Mouse (Mus musculus) intestine, embryonic 14.5 days (tissue): ENCODE results near the gene Rgs3. TPM values are rescaled to one million over a fixed set of nuclear protein-coding genes. Genes with fewer than 3 reads are reported as not detected.

Experiments used
- ATAC-seq: fragments of 200-750 bp; cut with Nextera tagmentation; replicated peaks from 2 replicates; pipeline ENCODE4 v1.8.0; 2017; ENCODE audit warnings: low read depth, moderate number of reproducible peaks, moderate TSS enrichment, moderate library complexity; ENCODE audit not compliant: low FRiP score, low TSS enrichment
- DNase-seq: peaks from one replicate; pipeline ENCODE4 v3.0.0-alpha.2; 2018; ENCODE audit warnings: low spot score
- H3K27ac ChIP-seq: fragments of 300-500 bp; sonication (generic); 2 replicates; pipeline ENCODE4 v1.5.1; 2014; ENCODE audit warnings: low read depth, mild to moderate bottlenecking, control low read depth
- H3K27me3 ChIP-seq: fragments of 300-500 bp; sonication (generic); replicated peaks from 2 replicates; pipeline ENCODE4 v1.6.1; 2014; ENCODE audit warnings: low read length, control low read depth; ENCODE audit not compliant: control insufficient read depth, insufficient read depth
- H3K36me3 ChIP-seq: fragments of 300-500 bp; sonication (generic); 2 replicates; pipeline ENCODE4 v1.6.1; 2014; ENCODE audit warnings: low read length, control low read depth; ENCODE audit not compliant: control insufficient read depth, insufficient read depth
- H3K4me1 ChIP-seq: fragments of 300-500 bp; sonication (generic); replicated peaks from 2 replicates; pipeline ENCODE4 v1.6.1; 2014; ENCODE audit warnings: low read length, control low read depth, mixed read lengths; ENCODE audit not compliant: control insufficient read depth, insufficient read depth
- H3K4me2 ChIP-seq: fragments of 300-500 bp; sonication (generic); 2 replicates; pipeline ENCODE4 v1.6.1; 2014; ENCODE audit warnings: low read length
- H3K4me3 ChIP-seq: fragments of 300-500 bp; sonication (generic); 2 replicates; pipeline ENCODE4 v1.5.1; 2014; ENCODE audit warnings: low read depth, low read length, control low read depth, mixed read lengths
- H3K9ac ChIP-seq: fragments of 300-500 bp; sonication (generic); 2 replicates; pipeline ENCODE4 v1.6.1; 2014; ENCODE audit warnings: mild to moderate bottlenecking, low read length
- H3K9me3 ChIP-seq: fragments of 300-500 bp; sonication (generic); 2 replicates; pipeline ENCODE4 v1.6.1; 2016; ENCODE audit warnings: low read length, control low read depth; ENCODE audit not compliant: control insufficient read depth
- WGBS: fragments of 180-500 bp; shearing (Covaris S2); extraction: QIAGEN DNeasy Blood & Tissue Kit; methylation state at CpG from one replicate; pipeline ENCODE4 v1.1.7; 2014; 5-methylcytosine and 5-hydroxymethylcytosine counted together
- polyA plus RNA-seq: library from polyadenylated mRNA; unstranded; fragments of >200 nt; fragmentation: Nextera tagmentation; extraction: Ambion mirVana; gene quantifications from 2 replicates; pipeline ENCODE4 v1.2.1, GENCODE M21; 2014

Gene Rgs3
- polyA plus RNA-seq, 1 experiment from 2014 or later, result 35.0 TPM

DNA sequence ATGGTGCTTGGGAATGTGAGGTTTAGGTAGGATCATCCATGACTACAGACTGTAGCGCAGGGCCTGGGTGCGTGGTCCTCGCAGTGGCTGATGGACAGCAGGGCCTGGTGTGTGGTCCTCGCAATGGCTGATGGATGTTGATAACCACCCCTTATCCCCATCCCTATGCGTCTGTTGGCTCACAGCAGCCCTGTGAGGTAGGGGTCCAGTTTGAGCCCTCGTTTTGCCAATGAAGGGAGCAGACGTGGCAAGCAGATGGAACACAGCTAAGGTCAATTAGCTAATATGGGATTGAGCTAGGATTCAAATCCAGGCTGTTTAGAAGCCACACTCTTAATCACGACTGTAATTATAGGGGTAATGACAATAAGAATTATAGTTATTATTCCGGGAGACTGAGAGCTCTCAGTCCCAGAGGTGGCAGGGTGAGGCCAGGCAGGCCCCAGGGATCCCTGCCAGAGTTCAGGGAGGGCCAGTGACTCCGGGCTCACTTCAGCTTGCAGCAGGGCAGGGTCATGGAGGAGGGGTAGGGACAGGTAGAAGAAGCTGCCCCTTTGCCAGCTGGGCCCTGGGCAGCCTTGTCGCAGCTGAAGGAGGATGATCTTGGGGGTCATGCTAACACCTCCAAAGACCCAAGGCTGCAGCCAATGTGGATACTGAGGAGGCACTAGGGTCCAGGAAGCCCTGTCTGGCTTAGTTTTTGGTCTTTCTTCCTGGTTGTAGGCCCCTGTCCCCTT is 135.2 kb downstream of the Rgs3 start:
- WGBS, result 84% methylated on average over 11 of the region's 11 CpGs
- peaks cover 23% of the 10 kb centered on the region for H3K4me1 ChIP-seq
- no peak overlapping the region for H3K4me2 ChIP-seq
- peaks cover 33% of the 10 kb centered on the region for H3K36me3 ChIP-seq
- H3K27ac ChIP-seq, result no peak overlapping the region
- H3K27me3 ChIP-seq, result no peaks in the 10 kb centered on the region
- H3K9ac ChIP-seq, result no peak overlapping the region
- no peaks in the 10 kb centered on the region for H3K9me3 ChIP-seq
- ATAC-seq, result no peak
- H3K4me3 ChIP-seq, result no peak overlapping the region
- DNase-seq, result no peak

DNA sequence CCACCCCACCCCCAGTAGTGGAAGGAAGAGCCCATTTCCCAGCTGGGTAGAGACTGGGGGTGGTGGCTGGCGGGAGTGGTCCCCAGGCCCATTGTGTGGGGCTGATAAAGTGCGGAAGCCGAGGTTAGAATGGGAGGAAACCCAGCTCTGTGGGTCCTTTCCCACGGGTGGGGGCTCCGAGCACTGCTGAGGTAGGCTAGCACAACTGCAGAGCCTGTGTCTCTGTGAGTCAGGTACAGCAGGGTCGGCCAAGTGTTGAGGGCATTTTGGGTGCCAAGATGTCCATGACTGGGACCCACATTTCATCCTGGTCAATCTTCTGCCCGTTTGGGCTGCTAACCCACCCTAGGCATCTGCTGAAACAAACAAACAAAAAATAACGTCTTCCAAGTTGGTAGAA is 135.9 kb downstream of the Rgs3 start:
- WGBS, result 70% methylated on average over 8 of the region's 8 CpGs
- DNase-seq, result no peak
- no peak overlapping the region for H3K27ac ChIP-seq
- H3K4me1 ChIP-seq, result peaks cover 29% of the 10 kb centered on the region
- no peaks in the 10 kb centered on the region for H3K9me3 ChIP-seq
- H3K4me2 ChIP-seq, result no peak overlapping the region
- ATAC-seq, result no peak
- H3K4me3 ChIP-seq, result no peak overlapping the region
- peaks cover 32% of the 10 kb centered on the region for H3K36me3 ChIP-seq
- H3K9ac ChIP-seq, result no peak overlapping the region
- no peaks in the 10 kb centered on the region for H3K27me3 ChIP-seq

DNA sequence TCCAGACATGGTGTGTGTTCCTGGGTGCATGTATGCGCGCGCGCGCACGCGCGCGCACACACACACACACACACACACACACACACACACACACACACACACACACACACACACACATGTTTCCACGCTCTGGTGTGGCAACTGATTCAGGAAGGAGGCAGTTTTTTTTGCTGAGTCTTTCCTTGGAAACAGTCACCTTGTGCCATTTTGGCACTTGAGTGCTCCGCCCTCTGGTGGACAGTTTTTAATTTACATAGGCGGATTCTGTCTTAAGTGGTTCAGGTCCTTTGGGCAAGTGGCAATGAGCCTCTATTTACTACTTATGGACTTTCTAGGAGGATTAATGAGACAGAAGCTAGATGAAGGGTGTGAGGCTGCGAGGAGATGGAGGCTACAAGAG is 136.3 kb downstream of the Rgs3 start:
- 75% methylated on average over 13 of the region's 13 CpGs for WGBS
- peaks cover 30% of the 10 kb centered on the region for H3K4me1 ChIP-seq
- DNase-seq (peak; percentile 75), ATAC-seq (no peak)
- H3K4me2 ChIP-seq, result no peak overlapping the region
- peaks cover 32% of the 10 kb centered on the region for H3K36me3 ChIP-seq
- H3K4me3 ChIP-seq, result no peak overlapping the region
- no peaks in the 10 kb centered on the region for H3K9me3 ChIP-seq
- H3K27ac ChIP-seq, result no peak overlapping the region
- no peaks in the 10 kb centered on the region for H3K27me3 ChIP-seq
- no peak overlapping the region for H3K9ac ChIP-seq

DNA sequence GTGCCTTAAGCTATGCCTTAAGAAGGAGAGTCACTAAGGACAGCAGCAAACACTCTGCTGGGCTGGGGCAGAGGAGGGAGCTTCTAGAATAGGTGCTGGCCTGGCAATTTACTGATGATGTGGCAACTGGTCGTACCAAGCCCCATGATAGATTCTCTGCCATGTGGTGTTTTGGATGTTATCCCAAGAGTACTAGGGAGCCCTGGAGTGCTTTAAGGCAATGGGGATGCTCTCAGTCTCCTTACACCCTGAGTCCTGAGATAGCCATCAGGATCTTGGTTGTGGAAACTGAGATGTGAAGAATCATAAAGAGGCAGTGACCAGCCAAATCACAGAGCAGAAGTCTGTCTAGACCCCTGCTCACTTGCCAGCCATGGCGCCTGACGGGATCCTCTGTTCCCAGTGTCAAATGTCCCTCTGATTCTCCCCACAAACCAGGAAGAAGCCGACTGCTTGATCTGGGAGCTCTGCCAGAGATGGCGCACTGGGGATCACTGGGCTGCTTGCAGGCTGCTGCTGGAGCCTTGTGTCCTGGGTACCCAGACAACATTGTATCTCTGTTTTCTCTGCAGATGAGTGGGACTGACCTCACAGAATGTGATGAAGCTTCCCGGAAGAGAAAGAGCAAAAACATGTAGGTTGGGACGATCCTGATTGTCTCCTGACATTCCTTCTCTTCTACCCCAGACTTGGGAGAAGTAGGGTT is 137.2 kb downstream of the Rgs3 start:
- H3K4me1 ChIP-seq, result peaks cover 29% of the 10 kb centered on the region
- H3K36me3 ChIP-seq, result peaks cover 34% of the 10 kb centered on the region
- DNase-seq (no peak), ATAC-seq (no peak)
- no peak overlapping the region for H3K4me2 ChIP-seq
- H3K27ac ChIP-seq, result no peak overlapping the region; the same call in 1 of the 2 replicates
- 60% methylated on average over 7 of the region's 7 CpGs for WGBS
- no peak overlapping the region for H3K9ac ChIP-seq
- H3K9me3 ChIP-seq, result no peaks in the 10 kb centered on the region
- H3K27me3 ChIP-seq, result no peaks in the 10 kb centered on the region
- H3K4me3 ChIP-seq, result no peak overlapping the region

DNA sequence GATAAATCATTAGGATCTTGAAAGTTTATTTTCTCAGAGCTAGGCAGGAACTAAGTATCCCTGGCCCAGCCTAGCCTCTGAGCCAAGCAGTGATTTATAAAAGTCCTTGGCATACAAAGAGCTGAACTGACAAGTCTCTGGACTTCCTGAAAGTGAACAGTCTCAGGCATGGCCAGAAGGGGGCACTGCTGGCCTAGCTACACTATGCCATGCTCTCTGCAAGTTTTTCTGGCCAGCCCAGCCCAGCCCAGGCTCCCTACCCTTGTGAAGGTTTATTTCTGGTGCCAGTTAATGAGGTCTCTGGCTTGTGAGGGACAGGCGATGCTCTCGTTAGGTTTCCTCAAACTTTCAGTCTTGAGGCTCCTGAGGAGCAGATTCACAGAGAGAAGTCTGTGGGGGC is 137.8 kb downstream of the Rgs3 start:
- Histone ChIP-seq H3K4me3 (no peak overlapping the region), H3K36me3 (peaks cover 33% of the 10 kb centered on the region), H3K27ac (no peak overlapping the region), H3K9ac (no peak overlapping the region), H3K4me2 (no peak overlapping the region), H3K27me3 (no peaks in the 10 kb centered on the region), H3K9me3 (no peaks in the 10 kb centered on the region), H3K4me1 (peaks cover 29% of the 10 kb centered on the region)
- peak; percentile 24; the same call in 1 of the 2 replicates for ATAC-seq
- 28% methylated on average over 2 of the region's 2 CpGs for WGBS
- peak; percentile 89 for DNase-seq

DNA sequence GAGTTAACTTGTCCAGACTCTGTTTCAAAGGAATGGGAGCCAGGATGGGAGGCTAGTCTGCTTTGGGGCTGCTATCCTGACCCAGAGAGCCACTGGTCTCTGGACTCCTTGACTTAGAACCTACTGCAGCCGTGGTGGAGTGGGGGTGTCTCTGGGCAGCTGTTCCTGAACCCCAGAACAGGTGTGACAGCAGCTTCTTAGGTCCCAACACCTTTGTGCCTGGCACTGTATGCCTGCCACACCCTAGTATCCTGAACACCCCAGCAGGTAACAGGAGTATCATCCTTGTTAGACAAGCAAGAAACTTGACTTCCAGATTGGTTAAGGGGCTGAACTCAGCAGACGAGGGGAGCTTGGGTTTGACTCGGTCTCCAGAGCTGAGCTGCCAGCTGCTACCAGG is 138.9 kb downstream of the Rgs3 start:
- no peak for DNase-seq
- H3K36me3 ChIP-seq, result peaks cover 34% of the 10 kb centered on the region
- no peaks in the 10 kb centered on the region for H3K9me3 ChIP-seq
- WGBS, result 66% methylated on average over 3 of the region's 3 CpGs
- peaks cover 29% of the 10 kb centered on the region for H3K4me1 ChIP-seq
- H3K27ac ChIP-seq, result peak overlapping the region; percentile 18
- H3K9ac ChIP-seq, result no peak overlapping the region
- H3K4me3 ChIP-seq, result no peak overlapping the region
- no peaks in the 10 kb centered on the region for H3K27me3 ChIP-seq
- H3K4me2 ChIP-seq, result no peak overlapping the region
- ATAC-seq, result no peak

DNA sequence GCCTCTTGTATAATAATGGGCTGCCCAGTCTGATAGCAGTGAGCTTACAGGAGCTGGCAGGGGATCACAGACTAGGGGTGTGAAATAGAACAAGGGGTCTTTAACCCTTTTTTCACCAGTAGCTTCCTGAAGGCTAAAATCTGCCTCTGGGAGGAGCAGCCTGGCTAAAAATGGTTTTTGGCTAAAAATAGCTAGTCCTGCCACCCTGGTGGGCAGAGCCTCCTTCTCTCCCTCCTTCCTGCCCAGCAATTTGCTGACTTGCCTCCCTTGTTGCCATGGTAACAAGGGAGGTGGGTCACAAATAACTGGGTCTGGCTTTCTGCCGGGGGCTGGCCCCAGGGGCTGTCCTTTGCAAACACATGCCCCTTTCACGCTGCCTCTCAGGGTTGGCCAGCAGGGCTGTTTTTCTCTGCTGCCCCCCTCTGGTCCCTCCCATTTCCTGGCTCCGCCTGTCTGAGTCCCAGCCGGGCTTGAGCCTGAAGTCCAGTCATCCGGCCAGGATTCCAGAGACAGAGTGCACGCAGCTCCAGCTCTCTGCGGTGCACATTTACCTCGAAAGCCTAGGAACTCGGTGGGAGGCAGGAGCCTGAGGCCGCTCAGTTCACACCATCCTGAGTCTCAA is 139.7 kb downstream of the Rgs3 start:
- Histone ChIP-seq H3K4me2 (peak overlapping the region; percentile 66), H3K9ac (peak overlapping the region; percentile 59), H3K27ac (peak overlapping the region; percentile 57), H3K4me3 (peak overlapping the region; percentile 47), H3K9me3 (no peaks in the 10 kb centered on the region), H3K4me1 (peaks cover 30% of the 10 kb centered on the region), H3K27me3 (no peaks in the 10 kb centered on the region), H3K36me3 (peaks cover 34% of the 10 kb centered on the region)
- ATAC-seq (peak; percentile 85), DNase-seq (peak; percentile 87)
- WGBS, result 1% methylated on average over 10 of the region's 10 CpGs

DNA sequence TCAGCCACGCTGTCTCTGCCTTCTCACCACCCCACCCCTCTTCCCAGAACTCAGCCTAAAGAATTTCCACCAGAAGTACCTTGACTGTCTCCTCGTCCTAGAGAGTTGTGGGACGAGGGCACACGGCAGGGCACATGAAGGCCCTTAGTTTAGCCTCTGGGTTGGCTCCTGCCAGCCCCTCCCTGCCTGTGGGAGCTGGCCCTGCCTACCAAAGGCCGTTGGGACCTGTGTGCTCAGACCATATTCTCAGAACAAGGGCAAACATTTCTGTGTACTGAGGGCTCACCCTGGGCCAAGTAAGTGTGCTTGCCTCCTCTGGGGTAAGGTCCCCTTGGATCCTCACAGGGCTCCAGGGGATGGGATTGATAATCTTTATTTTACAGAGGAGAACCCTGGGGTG is 140.8 kb downstream of the Rgs3 start:
- H3K4me2 ChIP-seq, result peak overlapping the region; percentile 66
- H3K4me3 ChIP-seq, result peak overlapping the region; percentile 47
- H3K9me3 ChIP-seq, result no peaks in the 10 kb centered on the region
- H3K27me3 ChIP-seq, result no peaks in the 10 kb centered on the region
- H3K4me1 ChIP-seq, result peaks cover 40% of the 10 kb centered on the region
- H3K36me3 ChIP-seq, result peaks cover 30% of the 10 kb centered on the region
- WGBS, result 58% methylated on average over 5 of the region's 5 CpGs
- DNase-seq (no peak), ATAC-seq (no peak)
- peak overlapping the region; percentile 59; the same call in 1 of the 2 replicates for H3K9ac ChIP-seq
- H3K27ac ChIP-seq, result peak overlapping the region; percentile 57; the same call in 1 of the 2 replicates
